Mouse (Mus musculus): Measurements from ENCODE around the gene Zfp781.
"Not testable (repeated sequence)": the region's sequence is repeated elsewhere in the genome, so short reads cannot be mapped to it uniquely, and the experiment has no call there.

The Zfp781 gene

DNA sequence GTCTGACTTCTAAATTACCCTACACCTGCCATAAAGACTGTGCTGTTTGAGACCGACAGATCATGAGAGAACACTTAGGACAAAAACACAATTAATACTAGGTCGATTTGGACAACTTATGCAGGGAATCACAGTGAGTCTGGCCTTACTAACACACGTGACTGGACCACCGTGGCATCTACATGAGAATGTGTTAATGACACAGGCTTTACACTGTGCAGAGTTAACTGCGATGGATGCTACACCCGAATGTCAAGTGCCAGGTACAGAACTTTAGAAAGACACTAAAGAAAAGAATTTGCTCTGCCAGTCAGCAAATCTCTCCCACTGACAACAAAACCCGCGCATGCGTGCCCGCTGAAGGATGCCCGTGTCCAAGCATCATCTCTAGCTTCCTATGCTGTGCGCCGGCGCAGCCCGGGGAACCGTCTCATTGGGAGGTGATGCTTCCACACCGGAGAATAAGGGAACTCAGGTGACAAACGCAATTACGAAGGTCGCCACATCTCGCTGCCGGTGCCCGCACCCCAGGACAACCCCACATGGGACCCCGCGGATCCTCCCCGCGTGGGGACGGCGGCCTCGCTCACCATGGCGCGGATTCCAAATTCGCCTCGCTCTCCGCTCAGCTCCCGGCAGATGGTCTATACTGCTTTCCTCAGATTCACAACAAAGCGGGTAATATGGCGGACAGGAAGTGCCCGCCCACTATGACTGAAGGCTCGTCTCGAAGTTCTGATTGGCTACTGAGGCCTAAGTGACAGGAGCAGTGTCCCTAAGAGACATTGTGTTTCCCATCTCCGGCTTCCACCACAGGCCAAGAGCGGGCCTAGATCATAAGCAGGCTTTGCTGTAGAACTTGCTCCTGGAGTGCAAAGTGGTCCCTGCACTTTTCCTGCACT lies at the start of gene Zfp781:
Zfp781 (minus strand) TSS at position 639 of the 902 bp plus-strand sequence.
- DNase-seq (ENCODE audit: low spot score): not testable (repeated sequence)

DNA sequence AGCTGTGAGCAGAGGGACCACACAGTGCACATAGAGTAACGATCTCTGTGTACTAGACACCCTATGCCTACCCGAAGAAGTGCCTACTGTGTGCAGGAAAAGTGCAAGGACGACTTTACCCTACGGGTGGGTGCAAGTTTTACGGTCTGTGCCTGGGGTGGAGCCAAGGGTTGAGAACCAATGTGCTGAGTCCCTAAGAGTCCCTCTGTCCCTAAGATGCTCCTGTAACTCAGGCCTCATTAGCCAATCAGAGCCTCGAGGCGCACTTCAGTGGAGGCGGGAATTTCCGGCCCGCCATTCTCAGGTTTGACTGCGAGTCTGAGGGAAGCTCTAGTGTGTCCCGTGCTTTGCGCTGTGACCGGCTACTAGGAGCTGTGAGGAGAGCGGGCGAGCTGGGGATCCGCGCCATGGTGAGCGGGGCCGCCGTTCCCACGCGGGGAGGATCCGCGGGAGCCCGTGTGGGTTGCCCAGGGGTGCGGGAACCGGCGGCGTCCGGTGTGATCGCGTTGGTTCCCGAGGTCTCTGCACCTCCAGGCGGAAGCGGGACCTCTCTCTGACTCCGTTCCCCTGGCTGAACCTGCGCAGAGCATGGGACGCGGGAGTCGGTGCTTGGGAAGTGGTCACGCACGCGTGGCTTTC lies 48.2 kb upstream of the Zfp781 start:
- not testable (repeated sequence) for DNase-seq (ENCODE audit: low spot score)

DNA sequence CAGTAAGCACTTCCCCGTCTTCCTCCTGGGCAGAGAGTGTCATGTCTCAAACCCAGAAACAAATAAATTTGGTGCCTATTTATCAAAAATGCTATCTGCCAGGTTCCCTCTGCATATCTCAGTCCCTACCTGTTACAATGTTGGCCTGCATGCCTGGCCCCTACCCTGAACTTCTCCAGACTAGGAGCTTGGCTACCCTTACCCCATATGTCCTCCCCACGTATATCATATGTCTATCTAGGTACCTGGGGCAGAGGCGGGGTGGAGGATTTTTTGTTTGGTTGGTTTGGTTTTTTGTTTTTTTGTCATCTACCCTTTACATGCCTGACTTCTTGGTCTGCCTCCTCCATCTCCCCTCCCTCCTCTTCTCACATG lies 451 bp upstream of the Zfp781 start:
- DNase-seq (ENCODE audit: low spot score): not testable (repeated sequence)

DNA sequence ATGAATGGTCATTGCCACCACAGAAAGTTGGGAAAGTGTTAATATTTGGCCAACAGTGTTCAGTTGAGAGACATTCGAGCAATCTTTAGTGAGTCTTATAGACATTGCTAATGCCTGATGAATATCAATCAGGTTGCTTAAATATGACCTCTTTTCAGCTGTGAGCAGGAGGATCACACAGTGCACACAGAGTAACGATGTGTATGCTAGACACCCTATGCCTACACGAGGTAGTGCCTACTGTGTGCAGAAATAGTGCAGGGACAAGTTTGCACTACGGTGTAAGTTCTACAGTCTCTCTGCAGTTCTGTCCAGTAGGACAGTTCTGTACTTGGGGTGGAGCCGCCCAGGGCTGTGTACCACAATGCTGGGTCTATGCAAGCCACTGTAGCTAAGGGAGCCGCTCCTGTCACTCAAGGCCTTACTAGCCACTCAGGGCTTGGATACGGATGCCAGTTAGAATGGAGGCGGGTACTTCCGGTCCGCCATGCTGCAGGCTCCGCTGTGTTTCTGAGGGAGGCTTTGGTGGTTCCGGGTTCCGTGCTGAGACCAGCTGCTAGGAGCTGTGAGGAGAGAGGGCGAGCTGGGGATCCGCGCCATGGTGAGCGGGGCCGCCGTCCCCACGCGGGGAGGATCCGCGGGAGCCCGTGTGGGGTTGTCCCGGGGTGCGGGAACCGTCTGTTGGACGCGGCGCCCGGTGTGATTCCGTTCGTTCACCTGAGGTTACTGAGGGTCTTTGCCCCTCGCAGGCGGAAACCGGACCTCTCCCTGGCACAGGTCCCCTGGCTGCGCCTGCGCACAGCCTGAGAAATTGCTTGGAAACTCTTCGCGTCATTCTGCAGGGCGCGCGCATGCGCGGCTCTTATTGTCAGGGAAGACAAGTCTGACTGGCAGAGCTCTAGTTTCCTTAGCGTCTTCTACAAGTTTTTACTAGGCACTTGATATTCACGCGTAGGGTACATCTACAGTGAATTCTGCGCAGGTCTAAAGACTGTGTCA lies 66.6 kb downstream of the Zfp781 start, which contains the start of gene Gm32687:
Gm32687 (plus strand) TSS at position 526 of the 999 bp plus-strand sequence.
- not testable (repeated sequence) for DNase-seq (ENCODE audit: low spot score)
